Mouse (Mus musculus): ENCODE measurements around the gene Scaper.

Gene Scaper

DNA sequence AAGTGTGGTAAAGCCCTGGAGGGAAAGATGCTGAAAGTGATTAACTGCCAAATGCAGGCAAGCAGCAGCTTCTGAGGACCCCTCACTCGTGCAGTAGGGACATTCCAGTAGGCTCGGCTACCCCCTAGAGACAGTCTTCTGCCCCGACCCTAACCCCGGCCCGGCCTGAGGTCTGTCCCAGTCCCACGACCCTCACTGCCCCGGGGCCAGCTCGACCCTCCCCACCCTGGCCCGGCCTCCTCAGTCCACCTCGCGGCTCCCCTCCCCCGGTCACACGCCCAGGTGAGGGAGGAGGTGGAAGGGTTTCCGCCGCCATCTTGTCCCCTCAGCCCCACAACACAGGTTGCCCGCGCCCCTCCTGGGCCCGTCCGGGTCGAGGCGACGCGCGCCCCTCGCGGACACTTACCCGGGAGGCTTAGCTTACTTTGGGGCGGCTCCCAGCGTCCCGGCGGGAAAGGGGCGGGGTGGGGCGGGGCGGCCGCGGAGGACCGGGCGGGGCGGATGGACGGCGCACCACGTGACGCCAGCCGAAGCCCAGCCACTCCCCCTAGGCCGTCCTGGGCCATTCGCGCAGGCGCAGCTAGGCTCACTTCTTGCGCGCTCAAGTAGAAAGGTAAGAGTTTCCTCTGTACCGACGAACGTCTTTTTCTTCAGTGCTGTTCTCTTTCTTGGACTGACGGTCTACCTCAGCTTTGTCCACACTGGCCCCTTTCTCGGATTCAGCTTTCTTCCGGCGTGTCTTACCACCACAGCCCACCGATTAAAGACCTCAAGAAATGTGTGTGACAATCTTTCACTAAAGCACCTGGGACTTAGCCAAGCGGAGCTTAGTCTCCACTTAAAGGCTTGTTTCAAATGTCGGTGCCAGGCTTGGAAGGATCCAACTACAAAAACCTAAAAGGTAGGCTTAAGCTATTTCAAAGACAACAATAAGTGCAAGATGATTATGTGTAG lies at the start of gene Scaper:
TSS of gene Scaper (minus strand) at position 456 of the 954 bp plus-strand sequence.
- DNase-seq (ENCODE audit: low spot score) = peak; percentile 81

- no peak for DNase-seq (ENCODE audit: low spot score)
These were observed 8.9 kb upstream of the Scaper start for GRCm38 (mm10) chr9:55946819-55947218.

GRCm38 (mm10) chr9:55941356-55941755 lies 3.4 kb upstream of the Scaper start:
- DNase-seq (ENCODE audit: low spot score) = no peak

GRCm38 (mm10) chr9:55938618-55938985 lies 683 bp upstream of the Scaper start:
- no peak for DNase-seq (ENCODE audit: low spot score)

- DNase-seq (ENCODE audit: low spot score) = no peak
These were observed 675 bp downstream of the Scaper start for GRCm38 (mm10) chr9:55937224-55937663.

DNA sequence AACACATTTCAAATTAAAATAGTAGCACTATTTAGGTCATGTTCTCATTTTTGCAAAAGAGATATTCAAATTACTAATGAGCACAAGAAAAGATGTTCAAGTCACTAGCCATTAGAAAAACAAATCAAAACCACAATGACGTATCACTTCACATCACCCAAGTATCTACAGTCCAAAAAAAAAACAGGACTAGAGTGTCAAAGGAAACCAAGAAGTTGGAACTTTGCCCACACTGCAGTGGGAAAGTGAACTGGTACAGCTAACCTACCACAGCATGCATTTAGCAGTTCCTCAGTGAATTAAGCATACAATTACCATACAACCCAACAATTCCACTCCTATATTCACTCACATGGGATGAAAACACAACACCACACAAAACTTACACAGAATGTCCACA lies 5.4 kb downstream of the Scaper start:
- DNase-seq (ENCODE audit: low spot score) = no peak

GRCm38 (mm10) chr9:55918579-55918978 lies 19.3 kb downstream of the Scaper start:
- DNase-seq (ENCODE audit: low spot score) = no peak

GRCm38 (mm10) chr9:55916751-55917150 lies 21.2 kb downstream of the Scaper start:
- no peak for DNase-seq (ENCODE audit: low spot score)

GRCm38 (mm10) chr9:55911481-55911880 lies 26.4 kb downstream of the Scaper start:
- DNase-seq (ENCODE audit: low spot score) = no peak

DNA sequence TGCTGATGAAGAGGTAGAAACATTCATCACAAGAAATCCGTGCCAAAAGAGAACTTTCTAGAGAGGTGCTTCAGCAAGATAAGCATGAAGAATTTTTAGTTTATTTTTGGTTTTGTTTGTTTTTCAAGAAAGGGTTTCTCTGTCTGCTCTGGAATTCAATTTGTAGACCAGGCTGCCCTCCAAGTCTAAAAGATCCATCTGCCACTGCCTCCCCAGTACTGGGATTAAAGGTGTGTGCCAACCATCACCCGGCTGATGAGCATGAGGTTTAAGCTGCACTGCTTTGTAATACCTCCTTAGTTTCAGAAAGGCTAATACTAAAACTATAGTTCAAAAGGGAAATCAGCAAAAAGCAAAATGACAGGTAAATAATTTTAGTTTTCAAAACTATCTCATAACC lies 35.0 kb downstream of the Scaper start:
- no peak for DNase-seq (ENCODE audit: low spot score)

DNA sequence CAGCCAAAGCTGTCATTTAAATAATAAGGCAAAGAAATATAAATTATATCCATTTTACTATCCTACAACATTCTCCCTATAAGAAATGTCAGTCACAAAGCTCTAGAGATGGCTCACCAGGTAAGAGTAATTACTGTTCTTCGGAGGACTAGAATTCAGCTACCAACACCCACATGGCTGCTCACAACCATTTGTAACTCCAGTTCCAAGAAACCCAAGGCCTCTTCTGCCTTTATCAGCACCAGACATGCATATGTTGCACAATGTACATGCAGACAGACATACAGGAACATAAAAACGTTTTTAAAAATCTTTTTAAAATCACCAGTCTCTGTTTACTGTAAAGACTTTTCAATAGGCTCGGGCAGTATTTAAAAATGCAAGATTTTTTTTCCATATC lies 36.3 kb downstream of the Scaper start:
- no peak for DNase-seq (ENCODE audit: low spot score)

- DNase-seq (ENCODE audit: low spot score) = no peak
These were observed 37.4 kb downstream of the Scaper start for GRCm38 (mm10) chr9:55900531-55900930.

DNA sequence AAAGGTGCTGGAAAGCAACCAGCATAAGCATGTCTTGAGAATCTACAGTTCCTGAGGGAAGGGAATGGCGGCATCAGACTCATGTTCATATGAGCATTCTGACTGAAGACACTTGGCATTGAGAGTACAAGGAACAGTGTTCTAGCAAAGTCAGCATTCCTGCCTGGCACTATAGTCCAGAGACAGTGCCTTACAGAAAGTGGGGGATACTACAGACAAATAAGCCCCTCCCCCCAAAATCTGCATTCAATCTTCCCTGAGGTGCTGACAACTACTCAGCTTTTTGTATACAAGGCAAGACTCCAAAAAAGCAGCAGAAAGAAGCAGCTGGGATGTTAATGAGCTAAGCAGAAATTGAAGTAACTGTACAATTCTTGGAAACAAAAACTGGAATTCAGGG lies 59.9 kb downstream of the Scaper start:
- no peak for DNase-seq (ENCODE audit: low spot score)

- DNase-seq (ENCODE audit: low spot score) = no peak
These were observed 148.5 kb downstream of the Scaper start for GRCm38 (mm10) chr9:55789442-55789841.

DNA sequence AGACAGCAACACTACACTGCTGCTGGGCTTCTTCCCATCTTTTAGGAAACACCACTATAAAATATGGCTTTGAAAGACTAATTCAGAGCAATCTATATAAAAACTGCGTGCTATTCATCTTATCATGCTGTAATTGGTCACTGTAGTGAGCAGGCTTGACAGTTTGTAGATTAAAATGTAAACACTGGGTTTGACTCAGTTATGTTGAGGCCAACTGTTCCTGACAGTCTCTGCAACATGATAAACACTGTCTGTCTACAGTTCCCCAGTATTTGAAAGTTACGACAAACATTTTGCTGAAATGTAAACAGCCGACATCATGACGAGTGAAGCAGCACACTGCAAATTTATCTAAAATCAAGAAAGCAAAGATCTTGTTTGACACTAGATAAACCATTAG lies 225.9 kb downstream of the Scaper start:
- DNase-seq (ENCODE audit: low spot score) = no peak

- DNase-seq (ENCODE audit: low spot score) = no peak
These were observed 227.4 kb downstream of the Scaper start for GRCm38 (mm10) chr9:55710553-55710952.

GRCm38 (mm10) chr9:55706603-55707002 lies 231.3 kb downstream of the Scaper start:
- DNase-seq (ENCODE audit: low spot score) = no peak

DNA sequence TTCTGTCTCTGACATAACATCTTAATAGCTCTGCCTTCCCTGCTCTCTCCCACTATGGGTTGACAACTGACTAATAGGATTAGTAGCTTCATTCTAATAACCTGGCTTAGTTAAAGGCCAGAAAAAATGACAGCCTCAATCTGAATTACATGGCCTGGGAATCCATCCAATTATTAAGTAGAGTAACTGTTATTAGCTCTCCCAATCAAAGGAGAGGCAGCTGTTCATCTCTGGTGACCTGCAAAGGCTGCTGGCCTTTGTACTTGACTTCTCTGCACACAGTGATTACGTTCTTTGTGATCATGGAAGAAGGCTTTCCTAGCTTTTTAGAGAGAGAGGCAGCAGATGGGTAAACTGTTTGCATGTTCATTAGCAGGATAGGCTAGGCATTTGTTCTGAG lies 242.6 kb downstream of the Scaper start:
- DNase-seq (ENCODE audit: low spot score) = no peak

DNA sequence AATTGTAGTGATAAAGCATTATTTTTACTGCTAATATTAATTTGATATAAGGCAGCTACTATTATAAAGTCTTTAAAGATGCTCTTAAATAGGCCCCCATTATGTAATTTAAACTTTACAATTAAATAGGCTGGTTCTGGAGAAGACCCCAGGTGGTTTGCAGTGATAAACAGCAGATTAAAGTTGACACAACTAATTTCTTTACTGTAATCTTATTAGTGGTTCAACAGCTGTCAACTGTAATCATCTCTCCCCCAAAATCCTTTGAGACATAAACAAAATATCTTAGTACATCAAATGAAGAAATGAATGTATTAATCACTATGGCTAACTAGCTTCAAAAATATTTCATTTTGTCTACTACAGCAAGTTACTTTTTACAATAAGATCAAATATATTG lies 260.8 kb downstream of the Scaper start:
- no peak for DNase-seq (ENCODE audit: low spot score)

GRCm38 (mm10) chr9:55646444-55646843 lies 291.5 kb downstream of the Scaper start:
- DNase-seq (ENCODE audit: low spot score) = no peak

DNA sequence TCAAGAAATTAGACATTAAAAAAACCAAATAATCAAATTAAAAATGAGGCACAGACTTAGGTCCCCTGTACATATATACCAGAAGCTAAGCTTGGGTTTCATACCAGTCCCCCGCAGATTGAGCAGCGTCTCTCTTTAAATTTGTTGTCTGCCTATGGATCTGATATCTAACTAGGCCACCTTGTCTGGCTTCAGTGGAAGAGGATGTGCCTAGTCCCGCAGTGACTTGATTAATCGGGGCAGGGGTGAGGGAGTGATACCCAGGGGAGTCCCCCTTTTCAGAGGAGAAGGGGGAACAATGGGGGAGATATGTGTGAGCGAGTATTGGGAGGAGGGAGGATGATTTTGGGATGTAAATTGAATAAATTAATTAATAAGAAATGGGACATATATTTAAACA lies 310.9 kb downstream of the Scaper start:
- DNase-seq (ENCODE audit: low spot score) = no peak

- no peak for DNase-seq (ENCODE audit: low spot score)
These were observed 323.2 kb downstream of the Scaper start for GRCm38 (mm10) chr9:55614711-55615110.

GRCm38 (mm10) chr9:55609751-55610150 lies 328.2 kb downstream of the Scaper start:
- DNase-seq (ENCODE audit: low spot score) = no peak
